Mouse (Mus musculus) C2C12 (cell line): ENCODE data around the gene Osbp. TPM values are rescaled to one million over a fixed set of nuclear protein-coding genes. Genes with fewer than 3 reads are reported as not detected.

Source experiments
- H3K27me3 ChIP-seq: one replicate; pipeline ENCODE4 v1.6.1; 2011; ENCODE audit not compliant: control insufficient read depth, insufficient read depth, insufficient read length
- H3K36me3 ChIP-seq: one replicate; pipeline ENCODE4 v1.6.1; 2011; ENCODE audit not compliant: control insufficient read depth, insufficient read depth
- H3K4me3 ChIP-seq: one replicate; pipeline ENCODE4 v1.5.1; 2011; ENCODE audit warnings: mild to moderate bottlenecking, control low read depth; ENCODE audit not compliant: poor library complexity, insufficient read depth, severe bottlenecking
- H3K79me2 ChIP-seq: one replicate; pipeline ENCODE4 v1.6.1; 2011; ENCODE audit not compliant: control insufficient read depth, insufficient read depth
- H3K79me3 ChIP-seq: one replicate; pipeline ENCODE4 v1.6.1; 2011; ENCODE audit warnings: low read depth, control low read depth
- H3ac ChIP-seq: one replicate; pipeline ENCODE3; 2011; ENCODE audit warnings: low read depth; ENCODE audit not compliant: control insufficient read depth, insufficient read length
- CEBPB ChIP-seq: IDR thresholded peaks from one replicate; pipeline ENCODE4 v1.6.1; 2011; ENCODE audit warnings: low read depth, mild to moderate bottlenecking, control low read depth, moderate library complexity
- CTCF ChIP-seq: IDR thresholded peaks from one replicate; pipeline ENCODE4 v1.5.1; 2011; ENCODE audit not compliant: control insufficient read depth, insufficient read depth, insufficient read length
- FOSL1 ChIP-seq: IDR thresholded peaks from one replicate; pipeline ENCODE4 v1.8.0; 2011; ENCODE audit warnings: mild to moderate bottlenecking, low read length; ENCODE audit not compliant: poor library complexity, insufficient read depth, severe bottlenecking
- MAX ChIP-seq: IDR thresholded peaks from one replicate; pipeline ENCODE4 v1.6.1; 2011; ENCODE audit warnings: mild to moderate bottlenecking, control low read depth
- MYOD1 ChIP-seq: IDR thresholded peaks from one replicate; pipeline ENCODE4 v1.6.1; 2011; ENCODE audit warnings: low read depth; ENCODE audit not compliant: control insufficient read depth, insufficient read length
- MYOG ChIP-seq: IDR thresholded peaks from one replicate; pipeline ENCODE4 v1.6.1; 2011; ENCODE audit not compliant: control insufficient read depth, insufficient read length; ENCODE audit errors: extremely low read depth
- USF1 ChIP-seq: IDR thresholded peaks from one replicate; pipeline ENCODE4 v1.6.1; 2011; ENCODE audit warnings: low read depth, mild to moderate bottlenecking, control low read depth, moderate library complexity
- polyA plus RNA-seq: library from polyadenylated mRNA; unstranded; fragments of >200 nt; fragmentation: generic; extraction: Trizol; gene quantifications from one replicate; pipeline ENCODE4 v1.2.1, GENCODE M21; 2012; ENCODE audit warnings: missing spikeins

Gene Osbp
- polyA plus RNA-seq, 1 experiment, result 14.3 TPM

DNA sequence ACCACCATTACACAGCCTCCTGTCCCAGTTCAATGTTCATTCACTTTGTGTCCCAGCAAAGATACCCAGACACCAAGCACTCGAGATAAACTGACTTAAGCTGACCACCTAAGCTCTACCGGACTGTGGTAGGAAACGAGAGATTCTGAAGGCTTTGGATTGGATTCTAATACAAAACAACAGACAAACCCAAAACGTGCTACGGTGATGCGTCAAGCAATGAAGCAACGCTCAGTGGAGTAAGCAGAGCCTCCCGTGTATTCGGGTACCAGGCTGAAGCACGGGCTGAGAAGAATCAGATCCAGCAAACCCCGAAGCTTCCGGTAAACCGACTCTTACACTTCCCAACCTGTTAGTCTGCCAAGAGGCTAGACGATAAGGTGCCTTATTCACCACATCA lies 37.0 kb downstream of the Osbp start:
- Histone ChIP-seq H3K79me2 (no peaks in the 10 kb centered on the region), H3K4me3 (no peak overlapping the region), H3K36me3 (no peaks in the 10 kb centered on the region), H3ac (no peak overlapping the region), H3K27me3 (no peaks in the 10 kb centered on the region), H3K79me3 (no peaks in the 10 kb centered on the region)
- TF ChIP-seq MYOD1, result no peak
- TF ChIP-seq FOSL1, result no peak

DNA sequence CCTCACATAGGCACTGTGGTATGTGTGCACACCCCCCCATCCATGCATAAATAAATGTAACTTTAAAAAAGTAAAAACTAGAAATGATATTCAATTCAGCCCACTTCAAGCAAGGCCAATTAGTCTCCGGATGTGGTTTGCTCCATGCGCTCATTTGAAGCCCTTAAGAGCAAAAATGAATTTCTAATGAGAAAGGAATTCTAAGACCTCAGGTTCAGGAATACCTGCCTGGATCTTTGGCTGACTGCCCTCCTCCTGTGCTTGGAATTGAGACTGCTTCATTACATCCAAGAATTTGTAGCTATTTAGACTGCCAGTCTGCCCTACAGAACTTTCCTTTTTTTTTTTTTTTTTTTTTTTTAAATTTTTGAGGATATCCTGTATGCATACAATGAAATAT lies 37.8 kb downstream of the Osbp start:
- H3K79me3 ChIP-seq, result no peaks in the 10 kb centered on the region
- no peak for TF ChIP-seq MYOG
- TF ChIP-seq FOSL1, result no peak
- no peak for TF ChIP-seq MAX
- no peak for TF ChIP-seq CEBPB
- TF ChIP-seq CTCF, result no peak
- no peak for TF ChIP-seq USF1
- TF ChIP-seq MYOD1, result no peak
- H3K79me2 ChIP-seq, result no peaks in the 10 kb centered on the region
- H3K4me3 ChIP-seq, result no peak overlapping the region
- no peaks in the 10 kb centered on the region for H3K36me3 ChIP-seq
- H3ac ChIP-seq, result no peak overlapping the region
- H3K27me3 ChIP-seq, result no peaks in the 10 kb centered on the region

DNA sequence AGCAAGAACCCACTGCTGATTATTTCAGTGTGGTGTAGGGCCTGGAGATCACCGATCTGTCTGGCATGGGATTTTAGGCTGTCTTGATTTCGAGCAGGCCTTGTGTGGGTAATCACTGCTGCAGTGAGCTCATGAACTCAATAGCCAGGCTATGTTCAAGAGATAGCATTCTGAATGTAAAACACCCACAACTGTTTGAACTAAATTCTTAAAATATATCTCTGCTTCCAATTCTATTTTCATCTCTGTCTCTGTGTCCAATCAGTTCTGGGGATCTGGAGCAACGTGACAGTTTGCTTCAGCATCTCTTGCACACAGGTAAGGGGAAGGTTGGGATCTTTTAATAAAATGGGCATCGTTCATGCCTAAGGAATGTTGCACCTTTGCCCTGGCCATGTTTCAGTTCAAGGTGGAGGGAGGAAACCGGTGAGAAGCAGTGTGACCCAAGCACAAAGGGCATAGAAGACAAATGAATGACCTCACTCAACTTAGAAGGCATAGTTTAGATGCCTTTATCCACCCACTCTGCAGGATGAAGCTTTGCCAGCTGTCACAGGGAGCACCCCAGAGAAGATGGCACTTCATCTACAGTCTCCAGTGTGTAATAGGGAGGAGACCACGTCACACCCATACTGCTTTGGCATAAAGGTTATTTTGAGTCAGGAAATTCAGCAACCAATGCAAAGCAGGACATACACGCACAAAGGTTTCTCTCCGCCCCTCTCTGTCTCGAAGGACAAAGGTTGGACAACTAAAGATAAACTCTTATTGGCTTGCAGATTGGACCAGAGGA lies 38.7 kb downstream of the Osbp start:
- peak; percentile 12 for TF ChIP-seq MYOD1
- TF ChIP-seq CEBPB, result no peak
- no peak for TF ChIP-seq FOSL1
- H3K79me2 ChIP-seq, result no peaks in the 10 kb centered on the region
- no peak overlapping the region for H3ac ChIP-seq
- no peaks in the 10 kb centered on the region for H3K36me3 ChIP-seq
- H3K4me3 ChIP-seq, result peak overlapping the region; percentile 40
- H3K79me3 ChIP-seq, result no peaks in the 10 kb centered on the region
- no peaks in the 10 kb centered on the region for H3K27me3 ChIP-seq

DNA sequence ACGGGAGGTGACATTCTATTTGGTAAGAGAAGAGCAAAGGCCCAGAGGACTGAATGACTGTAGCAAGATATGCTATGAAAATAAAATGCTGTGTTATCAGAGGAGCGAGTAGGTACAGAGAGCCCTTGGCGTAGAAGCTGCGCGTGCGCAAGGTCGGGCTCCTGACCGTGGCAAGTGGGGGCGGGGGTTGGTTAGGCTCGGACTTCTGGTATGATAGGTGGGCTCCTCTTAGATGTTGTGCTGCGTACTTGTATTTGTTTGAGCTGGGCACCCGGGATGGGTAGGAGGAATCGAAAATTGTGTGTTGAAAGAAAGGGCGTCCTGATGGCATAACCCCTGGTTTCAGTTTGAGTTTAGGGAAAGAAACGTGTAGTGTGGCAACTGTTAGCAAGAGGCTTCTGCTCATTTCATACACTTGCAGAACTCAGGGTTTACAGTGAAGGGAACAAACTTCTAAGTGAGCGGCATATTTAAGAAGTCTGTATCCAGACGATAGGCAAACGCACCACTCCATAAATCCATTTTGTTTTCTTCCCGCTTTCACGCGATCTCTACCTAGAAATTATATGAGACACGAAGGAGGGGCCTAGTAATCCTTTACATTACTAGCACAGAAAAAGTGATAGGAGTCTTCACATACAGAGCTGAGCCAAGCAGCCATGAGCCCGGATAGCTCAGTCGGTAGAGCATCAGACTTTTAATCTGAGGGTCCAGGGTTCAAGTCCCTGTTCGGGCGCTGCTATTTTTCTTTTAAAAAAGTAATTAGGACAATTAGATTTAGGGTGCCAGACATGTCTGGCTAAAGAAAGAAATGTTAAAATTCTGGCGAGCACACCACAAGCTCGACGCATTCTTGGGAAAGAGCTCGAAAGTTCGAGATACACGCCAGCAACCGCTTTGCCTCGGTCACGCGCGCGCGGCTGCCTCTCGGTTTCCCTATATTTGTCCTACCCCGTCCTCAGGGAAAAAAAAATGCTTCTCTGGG lies 39.9 kb downstream of the Osbp start:
- H3ac ChIP-seq, result peak overlapping the region; percentile 52
- peak overlapping the region; percentile 40 for H3K4me3 ChIP-seq
- no peaks in the 10 kb centered on the region for H3K79me3 ChIP-seq
- no peaks in the 10 kb centered on the region for H3K27me3 ChIP-seq
- TF ChIP-seq CEBPB, result peak; percentile 1
- no peak for TF ChIP-seq MAX
- no peaks in the 10 kb centered on the region for H3K79me2 ChIP-seq
- no peaks in the 10 kb centered on the region for H3K36me3 ChIP-seq

DNA sequence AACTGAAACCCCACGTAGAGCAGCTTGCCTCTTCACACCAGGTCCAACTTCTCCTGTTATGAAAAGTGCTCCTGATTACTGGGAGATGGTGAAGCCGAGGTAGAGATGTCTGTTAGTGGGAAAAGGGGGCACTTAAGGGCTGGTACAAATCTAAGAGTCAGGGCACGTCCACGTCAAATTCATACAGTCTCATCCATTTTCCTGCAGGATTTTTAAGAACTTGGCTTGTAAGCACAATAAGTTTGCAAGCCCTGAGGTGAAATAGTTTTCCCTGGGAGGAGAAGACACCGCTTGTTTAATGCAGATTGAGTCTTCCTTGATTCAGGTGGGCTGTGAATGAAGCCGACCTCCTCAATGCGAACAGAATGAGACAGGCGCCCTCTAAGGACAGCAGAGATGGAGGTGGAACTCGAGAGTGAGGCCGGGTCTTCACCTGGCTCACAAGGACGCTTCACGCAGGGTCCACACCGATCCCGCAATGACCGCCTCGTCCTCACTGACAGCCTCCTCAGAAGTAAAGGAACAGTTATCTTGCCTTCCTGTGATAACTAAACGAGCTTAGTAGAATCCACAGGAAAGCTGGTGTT lies 40.7 kb downstream of the Osbp start:
- Histone ChIP-seq H3K79me3 (no peaks in the 10 kb centered on the region), H3K4me3 (peak overlapping the region; percentile 40), H3ac (peak overlapping the region; percentile 35), H3K27me3 (no peaks in the 10 kb centered on the region), H3K79me2 (no peaks in the 10 kb centered on the region), H3K36me3 (no peaks in the 10 kb centered on the region)
- TF ChIP-seq MYOD1 (no peak), FOSL1 (no peak), MYOG (no peak), CEBPB (no peak), CTCF (no peak), MAX (no peak), USF1 (no peak)
